Mouse (Mus musculus) cerebellum, postnatal 14 days (tissue): ENCODE data around the gene Arhgdib.

Source experiments
- DNase-seq, 2 experiments: peaks; one replicate each; pipeline ENCODE4 v3.0.0; 2021; ENCODE audit warnings: mixed read lengths in 2 of 2

The Arhgdib gene

GRCm38 (mm10) chr6:136883431-136883915 is 58.2 kb downstream of the Arhgdib start:
- DNase-seq, result no peak

- no peak for DNase-seq
Measured at GRCm38 (mm10) chr6:136881678-136882077, 60.0 kb downstream of the Arhgdib start.

GRCm38 (mm10) chr6:136875670-136876069 is 66.0 kb downstream of the Arhgdib start, which contains the start of gene Mgp:
TSS of gene Mgp (minus strand) at chr6:136875823.
- peak in 1 of 2 experiments; percentile 9 for DNase-seq

GRCm38 (mm10) chr6:136874599-136874998 is 67.1 kb downstream of the Arhgdib start:
- peak; percentile 19 to 26 for DNase-seq
